Mouse (Mus musculus): ENCODE results near the gene Padi4.

DNA sequence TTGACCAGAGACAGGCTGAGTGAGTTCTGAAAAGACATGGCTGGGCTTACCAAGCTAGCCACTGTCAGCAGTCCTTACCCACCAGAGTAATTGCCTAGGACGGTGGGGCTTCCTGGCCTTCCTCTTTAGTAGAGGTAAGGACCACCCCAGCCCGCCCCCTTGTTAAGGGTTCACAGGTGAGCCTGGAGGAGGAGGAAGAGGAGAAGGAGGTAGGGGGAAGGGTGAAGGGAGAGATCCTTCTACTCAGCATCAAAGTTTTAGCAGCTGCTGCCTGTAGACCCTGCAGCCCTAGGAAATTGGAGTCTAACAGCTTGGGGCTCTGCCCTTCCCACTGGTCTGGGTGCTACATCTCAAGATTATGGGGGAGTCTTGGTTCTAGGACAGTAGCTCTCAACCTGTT lies 31.5 kb downstream of the Padi4 start, which contains the start of gene Padi6:
- TF ChIP-seq CTCF (IDR thresholded peaks at IDR 0.05; ENCODE audit: low read depth, low read length): no peak
- no peak for TF ChIP-seq POLR2A (IDR thresholded peaks at IDR 0.05; ENCODE audit: extremely low read depth, insufficient read depth, low read length)
